Mouse (Mus musculus) myocyte (in vitro differentiated cells): Measurements from ENCODE around the gene Stox2. TPM values are rescaled to one million over a fixed set of nuclear protein-coding genes. Genes with fewer than 3 reads are reported as not detected.

Experiments
- H3K27me3 ChIP-seq: one replicate; pipeline ENCODE4 v1.6.1; 2011; ENCODE audit not compliant: control insufficient read depth, insufficient read depth, insufficient read length
- H3K36me3 ChIP-seq: one replicate; pipeline ENCODE4 v1.6.1; 2011; ENCODE audit not compliant: control insufficient read depth, insufficient read depth
- H3K4me2 ChIP-seq: one replicate; pipeline ENCODE4 v1.6.1; 2011; ENCODE audit warnings: low read depth, control low read depth
- H3K4me3 ChIP-seq: one replicate; pipeline ENCODE4 v1.5.1; 2011; ENCODE audit warnings: mild to moderate bottlenecking, control low read depth, moderate library complexity
- H3K79me2 ChIP-seq: one replicate; pipeline ENCODE4 v1.6.1; 2011; ENCODE audit not compliant: control insufficient read depth, insufficient read depth
- H3ac ChIP-seq: one replicate; pipeline ENCODE4 v1.6.1; 2011; ENCODE audit not compliant: control insufficient read depth, insufficient read length
- CEBPB ChIP-seq: IDR thresholded peaks from 2 replicates; pipeline ENCODE4 v1.6.1; 2011; ENCODE audit warnings: mild to moderate bottlenecking, moderate library complexity; ENCODE audit not compliant: poor library complexity, insufficient read depth, severe bottlenecking
- E2F4 ChIP-seq: IDR thresholded peaks from one replicate; pipeline ENCODE4 v1.6.1; 2011; ENCODE audit warnings: mild to moderate bottlenecking, control low read depth, moderate library complexity; ENCODE audit not compliant: insufficient read depth
- MAX ChIP-seq: IDR thresholded peaks from one replicate; pipeline ENCODE4 v1.6.1; 2011; ENCODE audit warnings: low read depth, mild to moderate bottlenecking, control low read depth
- MYOD1 ChIP-seq, 3 experiments: IDR thresholded peaks; one replicate each; pipeline ENCODE4 v1.6.1; 2011; ENCODE audit warnings: control low read depth in 2 of 3, low read depth in 2 of 3, mild to moderate bottlenecking in 2 of 3, moderate library complexity in 1 of 3; ENCODE audit not compliant: insufficient read length in 2 of 3, control insufficient read depth in 1 of 3
- MYOG ChIP-seq, 3 experiments: IDR thresholded peaks; one replicate each; pipeline ENCODE4 v1.6.1; 2011; ENCODE audit warnings: control low read depth in 2 of 3, low read depth in 2 of 3, mild to moderate bottlenecking in 2 of 3; ENCODE audit not compliant: insufficient read length in 2 of 3, control insufficient read depth in 1 of 3, insufficient read depth in 1 of 3
- POLR2A ChIP-seq: IDR thresholded peaks from one replicate; pipeline ENCODE4 v1.6.1; 2011; ENCODE audit warnings: low read depth, mild to moderate bottlenecking, control low read depth, moderate library complexity; ENCODE audit not compliant: insufficient read length
- POLR2AphosphoS2 ChIP-seq: IDR thresholded peaks from one replicate; pipeline ENCODE4 v1.6.1; 2011; ENCODE audit warnings: low read depth, control low read depth; ENCODE audit not compliant: insufficient read length
- REST ChIP-seq: IDR thresholded peaks from one replicate; pipeline ENCODE4 v1.6.1; 2011; ENCODE audit warnings: mild to moderate bottlenecking, control low read depth, moderate library complexity; ENCODE audit not compliant: insufficient read depth, insufficient read length
- SRF ChIP-seq: IDR thresholded peaks from one replicate; pipeline ENCODE4 v1.6.1; 2011; ENCODE audit warnings: low read depth; ENCODE audit not compliant: control insufficient read depth, insufficient read length
- TCF12 ChIP-seq: IDR thresholded peaks from one replicate; pipeline ENCODE4 v1.6.1; 2011; ENCODE audit warnings: mild to moderate bottlenecking, control low read depth; ENCODE audit not compliant: poor library complexity, insufficient read depth, severe bottlenecking
- TCF3 ChIP-seq: IDR thresholded peaks from one replicate; pipeline ENCODE4 v1.6.1; 2011; ENCODE audit warnings: low read depth, control low read depth; ENCODE audit not compliant: insufficient read length
- USF1 ChIP-seq: IDR thresholded peaks from one replicate; pipeline ENCODE4 v1.6.1; 2011; ENCODE audit warnings: low read depth, mild to moderate bottlenecking, control low read depth, moderate library complexity
- polyA plus RNA-seq: library from polyadenylated mRNA; unstranded; fragments of >200 nt; fragmentation: generic; extraction: Trizol; gene quantifications from one replicate; pipeline ENCODE4 v1.2.1, GENCODE M21; 2012; ENCODE audit warnings: missing spikeins

Gene Stox2
- polyA plus RNA-seq, 1 experiment, result not detected

DNA sequence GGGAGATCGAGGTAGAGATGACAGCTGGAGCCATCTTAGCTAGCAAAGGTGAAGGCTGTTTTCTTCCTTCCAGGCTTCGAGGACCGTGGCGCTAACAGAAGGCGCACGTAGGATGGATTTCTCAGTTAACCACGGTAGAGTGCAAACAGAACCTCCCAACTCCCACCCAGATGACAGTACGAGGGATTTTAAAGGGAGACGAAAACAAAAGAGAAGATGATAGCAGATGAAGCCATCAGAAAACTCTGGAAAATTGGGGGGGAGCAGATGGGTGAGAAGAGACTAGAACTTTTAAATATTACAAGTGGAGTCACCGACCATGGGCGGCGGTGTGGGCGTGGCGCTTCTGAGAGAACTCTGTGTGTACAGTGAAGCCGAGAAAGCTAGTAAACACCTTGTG, 202.0 kb downstream of the Stox2 start:
- Histone ChIP-seq H3K79me2 (no peaks in the 10 kb centered on the region), H3K4me3 (no peak overlapping the region), H3K36me3 (no peaks in the 10 kb centered on the region), H3ac (no peak overlapping the region), H3K4me2 (no peak overlapping the region), H3K27me3 (no peaks in the 10 kb centered on the region)
- TF ChIP-seq MAX (no peak), POLR2A (no peak), MYOG (IDR thresholded peaks at IDR 0.05; ENCODE audit: control insufficient read depth in 1 of 3, insufficient read depth in 1 of 3, insufficient read length in 2 of 3, low read depth in 2 of 3) (no peak), POLR2AphosphoS2 (no peak), REST (no peak), CEBPB (no peak), SRF (no peak), MYOD1 (IDR thresholded peaks at IDR 0.05; ENCODE audit: control insufficient read depth in 1 of 3, insufficient read length in 2 of 3, low read depth in 2 of 3) (no peak), TCF12 (no peak), TCF3 (no peak), E2F4 (no peak)

DNA sequence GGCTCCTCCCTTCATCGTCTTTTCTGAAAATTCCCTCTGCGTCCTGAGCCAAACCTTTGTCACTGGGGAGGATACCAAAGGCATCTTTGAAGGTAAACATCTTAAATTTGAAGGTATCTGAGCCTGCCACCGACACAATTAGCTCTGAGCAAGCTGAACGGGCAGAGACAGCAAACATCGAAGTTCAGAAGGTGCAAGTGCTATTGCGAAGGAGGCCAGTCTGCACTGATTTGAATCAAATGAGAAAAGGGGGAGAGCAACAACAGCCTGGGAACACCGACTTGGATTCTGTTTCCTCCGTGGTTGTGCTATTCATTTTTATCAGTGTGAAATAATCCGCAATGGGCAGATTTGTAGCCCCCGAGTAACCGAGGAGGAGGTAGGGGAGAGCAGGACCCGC, 202.5 kb downstream of the Stox2 start:
- no peak overlapping the region for H3K4me2 ChIP-seq
- no peak overlapping the region for H3K4me3 ChIP-seq
- TF ChIP-seq REST, result no peak
- no peak for TF ChIP-seq MAX
- TF ChIP-seq MYOG (IDR thresholded peaks at IDR 0.05; ENCODE audit: control insufficient read depth in 1 of 3, insufficient read depth in 1 of 3, insufficient read length in 2 of 3, low read depth in 2 of 3), result no peak
- TF ChIP-seq TCF3, result no peak
- no peak for TF ChIP-seq TCF12
- no peak for TF ChIP-seq POLR2AphosphoS2
- TF ChIP-seq E2F4, result no peak
- no peak for TF ChIP-seq MYOD1 (IDR thresholded peaks at IDR 0.05; ENCODE audit: control insufficient read depth in 1 of 3, insufficient read length in 2 of 3, low read depth in 2 of 3)
- no peak for TF ChIP-seq SRF
- TF ChIP-seq CEBPB, result no peak
- no peak for TF ChIP-seq USF1
- TF ChIP-seq POLR2A, result no peak
- H3K79me2 ChIP-seq, result no peaks in the 10 kb centered on the region
- no peaks in the 10 kb centered on the region for H3K27me3 ChIP-seq
- no peaks in the 10 kb centered on the region for H3K36me3 ChIP-seq
- no peak overlapping the region for H3ac ChIP-seq

DNA sequence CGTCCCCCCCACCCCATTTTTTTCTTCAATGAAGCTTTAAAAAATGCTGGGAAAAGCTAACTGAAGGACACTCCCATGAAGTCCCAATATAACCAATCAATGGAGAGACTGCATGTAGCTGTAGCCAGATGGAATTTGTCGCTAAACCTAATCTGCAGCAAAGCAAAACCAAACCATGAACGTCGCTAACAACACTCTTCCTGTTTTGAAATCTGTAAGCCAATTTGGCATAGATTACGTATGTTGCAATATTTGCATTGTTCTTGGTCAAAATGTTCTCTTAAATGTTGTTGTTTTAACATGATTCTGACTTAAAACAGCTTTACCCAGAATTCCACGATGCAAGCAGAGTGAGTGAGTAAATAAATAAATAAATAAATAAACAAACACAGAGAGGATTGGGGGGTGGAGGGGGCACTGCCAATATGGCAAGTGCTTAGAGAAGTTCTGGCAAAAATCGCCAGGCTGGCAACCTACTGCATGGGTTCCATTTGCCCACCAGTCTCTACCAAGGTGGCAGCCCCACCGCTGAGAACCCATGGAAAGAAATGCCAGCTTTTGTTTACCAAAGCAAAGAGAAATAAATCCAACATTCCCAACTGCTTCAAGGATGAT, 203.0 kb downstream of the Stox2 start:
- H3K79me2 ChIP-seq, result no peaks in the 10 kb centered on the region
- TF ChIP-seq REST (no peak), TCF3 (no peak), MAX (no peak)
- H3K4me3 ChIP-seq, result no peak overlapping the region
- H3K27me3 ChIP-seq, result no peaks in the 10 kb centered on the region
- H3ac ChIP-seq, result no peak overlapping the region
- no peak overlapping the region for H3K4me2 ChIP-seq
- H3K36me3 ChIP-seq, result no peaks in the 10 kb centered on the region

GRCm38 (mm10) chr8:47242207-47243004, 203.8 kb downstream of the Stox2 start:
- no peak overlapping the region for H3ac ChIP-seq
- no peak overlapping the region for H3K4me3 ChIP-seq
- H3K79me2 ChIP-seq, result no peaks in the 10 kb centered on the region
- TF ChIP-seq TCF12 (no peak), REST (no peak), MYOD1 (IDR thresholded peaks at IDR 0.05; ENCODE audit: control insufficient read depth in 1 of 3, insufficient read length in 2 of 3, low read depth in 2 of 3) (no peak), TCF3 (no peak), SRF (no peak), POLR2A (no peak), MAX (no peak), USF1 (no peak), E2F4 (no peak), MYOG (IDR thresholded peaks at IDR 0.05; ENCODE audit: control insufficient read depth in 1 of 3, insufficient read depth in 1 of 3, insufficient read length in 2 of 3, low read depth in 2 of 3) (no peak)
- no peaks in the 10 kb centered on the region for H3K27me3 ChIP-seq
- no peaks in the 10 kb centered on the region for H3K36me3 ChIP-seq
- no peak overlapping the region for H3K4me2 ChIP-seq
